In genomic region chr11:69471491-69471890, GRCm38 (mm10) we compare ENCODE assay signal across 15 mouse cellular contexts. TPM values are rescaled to one million over a fixed set of nuclear protein-coding genes. Genes with fewer than 3 reads are reported as not detected.
A peak's percentile ranks its signal among the peaks of the same experiment; 100 is the strongest.
DNase-seq lines count a peak whose midpoint lies in the region; ATAC-seq and TF ChIP-seq lines count a peak whose summit lies in the region.
"Had no signal": no experiment of that assay in that cellular context is flagged by ENCODE, and none has a peak within 500 bp of the region (broad histone marks: within the 10 kb centered on the region; RNA-seq: fewer than 3 reads in every experiment).

No protein-coding gene starts in this region.

- TF ChIP-seq POLR2A in testis, adult 2 months (IDR thresholded peaks at IDR 0.05; ENCODE audit: control insufficient read depth, low read depth, low read length) = no peak

- H3K27ac ChIP-seq in forebrain, embryonic 10.5 days = peak overlapping the region; percentile 41; the same call in 1 of the 2 replicates
- H3K27ac ChIP-seq in forebrain, embryonic 15.5 days (replicated peaks) = no peak overlapping the region
- no peak overlapping the region for H3K27ac ChIP-seq in testis, adult 2 months (ENCODE audit: control insufficient read depth, insufficient read depth, low read depth, low read length)
- no peak overlapping the region; the same call in 1 of the 2 replicates for H3K27ac ChIP-seq in embryonic facial prominence, embryonic 10.5 days (replicated peaks)
- H3K27ac ChIP-seq: embryonic facial prominence, embryonic 15.5 days; neural tube, embryonic 13.5 days had no signal

- H3K36me3 ChIP-seq in forebrain, embryonic 10.5 days (replicated peaks) = no peaks in the 10 kb centered on the region
- H3K36me3 ChIP-seq in forebrain, embryonic 15.5 days = no peaks in the 10 kb centered on the region
- H3K36me3 ChIP-seq in testis, adult 2 months (ENCODE audit: control insufficient read depth, insufficient read depth, low read length) = no peaks in the 10 kb centered on the region; the same call in 1 of the 2 replicates
- no peaks in the 10 kb centered on the region for H3K36me3 ChIP-seq in embryonic facial prominence, embryonic 10.5 days (replicated peaks)
- H3K36me3 ChIP-seq: neural tube, embryonic 13.5 days had no signal

- DNase-seq in forebrain, embryonic 10.5 days (ENCODE audit: extremely low spot score, low spot score) = no peak
- no peak for DNase-seq in testis, postnatal 10 days (ENCODE audit: low spot score)
- peak; percentile 25 for DNase-seq in embryonic facial prominence, embryonic 10.5 days (ENCODE audit: low spot score)
- no peak for DNase-seq in layer of hippocampus, adult 8-10 months (ENCODE audit: low spot score in 2 of 2)
- DNase-seq in left cerebral cortex, adult 18-20 months (ENCODE audit: low spot score in 2 of 2) = no peak
- DNase-seq: cerebellum, adult 2 months; gastrocnemius, postnatal 36 days; heart, postnatal 14 days; retina, postnatal 1 day; thymus, adult 2 months had no signal

- no peak overlapping the region for H3K9ac ChIP-seq in forebrain, embryonic 15.5 days (replicated peaks)
- H3K9ac ChIP-seq: embryonic facial prominence, embryonic 15.5 days; neural tube, embryonic 13.5 days had no signal

- H3K4me2 ChIP-seq in forebrain, embryonic 15.5 days (replicated peaks) = no peak overlapping the region
- H3K4me2 ChIP-seq: embryonic facial prominence, embryonic 15.5 days; neural tube, embryonic 13.5 days had no signal

- no peaks in the 10 kb centered on the region for H3K9me3 ChIP-seq in forebrain, embryonic 10.5 days
- no peaks in the 10 kb centered on the region for H3K9me3 ChIP-seq in forebrain, embryonic 15.5 days
- no peaks in the 10 kb centered on the region for H3K9me3 ChIP-seq in embryonic facial prominence, embryonic 10.5 days
- H3K9me3 ChIP-seq: embryonic facial prominence, embryonic 15.5 days; neural tube, embryonic 13.5 days had no signal

- H3K4me3 ChIP-seq in forebrain, embryonic 10.5 days = no peak overlapping the region
- no peak overlapping the region for H3K4me3 ChIP-seq in forebrain, embryonic 15.5 days
- peak overlapping the region; percentile 69 for H3K4me3 ChIP-seq in testis, adult 2 months (ENCODE audit: control insufficient read depth, low read depth, low read length)
- H3K4me3 ChIP-seq in embryonic facial prominence, embryonic 10.5 days = no peak overlapping the region
- H3K4me3 ChIP-seq: embryonic facial prominence, embryonic 15.5 days; neural tube, embryonic 13.5 days had no signal

- no peaks in the 10 kb centered on the region for H3K27me3 ChIP-seq in forebrain, embryonic 10.5 days (ENCODE audit: poor library complexity, severe bottlenecking)
- H3K27me3 ChIP-seq in forebrain, embryonic 15.5 days = no peaks in the 10 kb centered on the region
- H3K27me3 ChIP-seq in testis, adult 2 months (ENCODE audit: control insufficient read depth, insufficient read depth, low read length) = no peaks in the 10 kb centered on the region
- peaks cover 4% of the 10 kb centered on the region; the same call in 1 of the 2 replicates for H3K27me3 ChIP-seq in embryonic facial prominence, embryonic 10.5 days (replicated peaks; ENCODE audit: low read depth, poor library complexity, severe bottlenecking)
- H3K27me3 ChIP-seq: embryonic facial prominence, embryonic 15.5 days; neural tube, embryonic 13.5 days had no signal

- peaks cover 10% of the 10 kb centered on the region for H3K4me1 ChIP-seq in forebrain, embryonic 10.5 days
- H3K4me1 ChIP-seq in forebrain, embryonic 15.5 days = no peaks in the 10 kb centered on the region
- H3K4me1 ChIP-seq in testis, adult 2 months (ENCODE audit: control insufficient read depth, insufficient read depth, low read length) = no peaks in the 10 kb centered on the region
- peaks cover 14% of the 10 kb centered on the region for H3K4me1 ChIP-seq in embryonic facial prominence, embryonic 10.5 days
- H3K4me1 ChIP-seq: neural tube, embryonic 13.5 days had no signal

- no peak for TF ChIP-seq CTCF in testis, adult 2 months (IDR thresholded peaks at IDR 0.05; ENCODE audit: control insufficient read depth, insufficient read depth, insufficient replicate concordance, low read depth, low read length)

- 21% methylated on average over 8 of the region's 8 CpGs for WGBS in forebrain, embryonic 10.5 days
- WGBS in forebrain, embryonic 15.5 days = 19% methylated on average over 8 of the region's 8 CpGs
- 11% methylated on average over 8 of the region's 8 CpGs for WGBS in embryonic facial prominence, embryonic 10.5 days

- ATAC-seq in forebrain, embryonic 15.5 days (replicated peaks) = no peak
- ATAC-seq in inflammation-experienced regulatory T-cells, adult 6 months = no peak

RNA-seq across cellular contexts. Expression of gene Kdm6b, which starts 58.0 kb away (rescaled TPM):
- polyA plus RNA-seq in forebrain, embryonic 10.5 days (2016; fragmentation: Nextera tagmentation; extraction: Ambion mirVana) = 31.7 TPM in 2 replicates
- 56.6 and 58.9 TPM in 2 replicates for polyA plus RNA-seq in forebrain, embryonic 15.5 days (2015; fragmentation: Nextera tagmentation; extraction: Ambion mirVana)
- 8.0 and 8.6 TPM in 2 replicates for polyA plus RNA-seq in testis, adult 2 months (2012; rRNA removed)
- 39.8 and 39.9 TPM in 2 replicates for polyA plus RNA-seq in embryonic facial prominence, embryonic 10.5 days (2016; fragmentation: Nextera tagmentation; extraction: Ambion mirVana)
- 10 to 100 TPM; 32.3 to 36.4 (median 34.8) TPM for total RNA-seq in layer of hippocampus, adult 8-10 months (2022)
- 10 to 100 TPM; 20.7 to 39.7 (median 35.5) TPM for polyA plus RNA-seq in inflammation-experienced regulatory T-cells, adult 6 months (2017; shearing (Covaris generic))
- 10 to 100 TPM; 28.2 to 32.2 TPM for total RNA-seq in left cerebral cortex, adult 18-20 months (2021)
